ENCODE assay signal across 4 mouse cellular contexts in genomic region chr13:81790160-81790559, GRCm38 (mm10).
"Had no signal": no experiment of that assay in that cellular context is flagged by ENCODE, and none has a peak within 500 bp of the region (broad histone marks: within the 10 kb centered on the region; RNA-seq: fewer than 3 reads in every experiment).

No protein-coding gene starts in this region.

- H3K9me3 ChIP-seq: neural tube, embryonic 13.5 days; neural tube, embryonic 15.5 days; stomach, embryonic 15.5 days had no signal

- H3K27me3 ChIP-seq: neural tube, embryonic 13.5 days; neural tube, embryonic 15.5 days; stomach, embryonic 15.5 days had no signal

- H3K4me2 ChIP-seq: neural tube, embryonic 13.5 days; neural tube, embryonic 15.5 days; stomach, embryonic 15.5 days had no signal

- H3K27ac ChIP-seq: neural tube, embryonic 13.5 days; neural tube, embryonic 15.5 days; stomach, embryonic 15.5 days; stomach, postnatal 0 days had no signal

- H3K9ac ChIP-seq: neural tube, embryonic 13.5 days; neural tube, embryonic 15.5 days; stomach, embryonic 15.5 days had no signal

- H3K4me3 ChIP-seq: neural tube, embryonic 13.5 days; neural tube, embryonic 15.5 days; stomach, embryonic 15.5 days had no signal
